Mouse (Mus musculus): ENCODE measurements around the gene Cic. TPM values are rescaled to one million over a fixed set of nuclear protein-coding genes. Genes with fewer than 3 reads are reported as not detected.

Cic gene
- polyA plus RNA-seq, 1 experiment from 2014 or later = 48.0 TPM

- Histone ChIP-seq H3K27me3 (replicated peaks; ENCODE audit: control insufficient read depth, insufficient read depth, low read length) (no peaks in the 10 kb centered on the region), H3K36me3 (ENCODE audit: control insufficient read depth, insufficient read depth) (peaks cover 26% of the 10 kb centered on the region), H3K4me1 (replicated peaks; ENCODE audit: control insufficient read depth, insufficient read depth, low read length) (peaks cover 28% of the 10 kb centered on the region), H3K4me2 (ENCODE audit: low read length) (no peak overlapping the region), H3K27ac (ENCODE audit: low read length) (no peak overlapping the region), H3K9me3 (ENCODE audit: control insufficient read depth, low read length) (no peaks in the 10 kb centered on the region), H3K9ac (replicated peaks; ENCODE audit: low read depth, low read length) (no peak overlapping the region), H3K4me3 (replicated peaks; ENCODE audit: low read length) (no peak overlapping the region)
- no peak for ATAC-seq
- 87% methylated on average over 12 of the region's 12 CpGs for WGBS
These were observed 27.6 kb downstream of the Cic start for GRCm38 (mm10) chr7:25294960-25295722.

- Histone ChIP-seq H3K9ac (replicated peaks; ENCODE audit: low read depth, low read length) (peak overlapping the region; percentile 81), H3K4me1 (replicated peaks; ENCODE audit: control insufficient read depth, insufficient read depth, low read length) (peaks cover 25% of the 10 kb centered on the region), H3K27me3 (replicated peaks; ENCODE audit: control insufficient read depth, insufficient read depth, low read length) (no peaks in the 10 kb centered on the region), H3K27ac (ENCODE audit: low read length) (peak overlapping the region; percentile 98), H3K4me3 (replicated peaks; ENCODE audit: low read length) (peak overlapping the region; percentile 83), H3K9me3 (ENCODE audit: control insufficient read depth, low read length) (no peaks in the 10 kb centered on the region), H3K36me3 (ENCODE audit: control insufficient read depth, insufficient read depth) (peaks cover 24% of the 10 kb centered on the region), H3K4me2 (ENCODE audit: low read length) (peak overlapping the region; percentile 74)
- ATAC-seq = peak; percentile 21
- 0% methylated on average over 21 of the region's 21 CpGs for WGBS
These were observed 29.5 kb downstream of the Cic start for GRCm38 (mm10) chr7:25296945-25297453.

GRCm38 (mm10) chr7:25297454-25298325 is 30.2 kb downstream of the Cic start, which contains the start of gene Pafah1b3:
Gene Pafah1b3 (minus strand): TSS chr7:25297986.
- ATAC-seq = peak; percentile 92
- H3K4me3 ChIP-seq (replicated peaks; ENCODE audit: low read length) = peak within 1 kb of the TSS; percentile 83
- no peaks in the 10 kb centered on the region for H3K27me3 ChIP-seq (replicated peaks; ENCODE audit: control insufficient read depth, insufficient read depth, low read length)
- peak within 1 kb of the TSS; percentile 98 for H3K27ac ChIP-seq (ENCODE audit: low read length)
- peak within 1 kb of the TSS; percentile 74 for H3K4me2 ChIP-seq (ENCODE audit: low read length)
- under 1% methylated on average over 50 of the region's 52 CpGs for WGBS
- peaks cover 17% of the 10 kb centered on the region for H3K36me3 ChIP-seq (ENCODE audit: control insufficient read depth, insufficient read depth)
- H3K4me1 ChIP-seq (replicated peaks; ENCODE audit: control insufficient read depth, insufficient read depth, low read length) = peaks cover 24% of the 10 kb centered on the region
- peak within 1 kb of the TSS; percentile 81 for H3K9ac ChIP-seq (replicated peaks; ENCODE audit: low read depth, low read length)
- no peaks in the 10 kb centered on the region for H3K9me3 ChIP-seq (ENCODE audit: control insufficient read depth, low read length)

- ATAC-seq = peak; percentile 14; the same call in 1 of the 2 replicates
- no peaks in the 10 kb centered on the region for H3K27me3 ChIP-seq (replicated peaks; ENCODE audit: control insufficient read depth, insufficient read depth, low read length)
- H3K4me2 ChIP-seq (ENCODE audit: low read length) = no peak within 1 kb of the TSS; the same call in 1 of the 2 replicates
These were observed 33.6 kb downstream of the Cic start, which contains the start of gene Prr19 for GRCm38 (mm10) chr7:25301063-25301462. Gene Prr19 (plus strand): TSS chr7:25301411.

GRCm38 (mm10) chr7:25303003-25303684 is 35.6 kb downstream of the Cic start:
- no peaks in the 10 kb centered on the region; the same call in 1 of the 2 replicates for H3K27me3 ChIP-seq (replicated peaks; ENCODE audit: control insufficient read depth, insufficient read depth, low read length)
- H3K27ac ChIP-seq (ENCODE audit: low read length) = no peak overlapping the region
- H3K4me1 ChIP-seq (replicated peaks; ENCODE audit: control insufficient read depth, insufficient read depth, low read length) = peaks cover 13% of the 10 kb centered on the region
- no peak overlapping the region for H3K4me2 ChIP-seq (ENCODE audit: low read length)
- H3K4me3 ChIP-seq (replicated peaks; ENCODE audit: low read length) = no peak overlapping the region
- ATAC-seq = no peak
- no peak overlapping the region for H3K9ac ChIP-seq (replicated peaks; ENCODE audit: low read depth, low read length)
- 79% methylated on average over 9 of the region's 9 CpGs for WGBS
- H3K36me3 ChIP-seq (ENCODE audit: control insufficient read depth, insufficient read depth) = no peaks in the 10 kb centered on the region
- no peaks in the 10 kb centered on the region for H3K9me3 ChIP-seq (ENCODE audit: control insufficient read depth, low read length)

More at GRCm38 (mm10) chr7:25301063-25301462, 33.6 kb downstream of the Cic start, which contains the start of gene Prr19:
- Histone ChIP-seq H3K36me3 (ENCODE audit: control insufficient read depth, insufficient read depth) (no peaks in the 10 kb centered on the region), H3K9me3 (ENCODE audit: control insufficient read depth, low read length) (no peaks in the 10 kb centered on the region), H3K4me1 (replicated peaks; ENCODE audit: control insufficient read depth, insufficient read depth, low read length) (peaks cover 21% of the 10 kb centered on the region), H3K4me3 (replicated peaks; ENCODE audit: low read length) (no peak within 1 kb of the TSS), H3K9ac (replicated peaks; ENCODE audit: low read depth, low read length) (no peak within 1 kb of the TSS), H3K27ac (ENCODE audit: low read length) (no peak within 1 kb of the TSS)
- WGBS = 47% methylated on average over 19 of the region's 19 CpGs

GRCm38 (mm10) chr7:25303685-25304006 is 36.1 kb downstream of the Cic start:
- H3K27ac ChIP-seq (ENCODE audit: low read length) = no peak overlapping the region
- H3K36me3 ChIP-seq (ENCODE audit: control insufficient read depth, insufficient read depth) = no peaks in the 10 kb centered on the region
- ATAC-seq = no peak
- no peaks in the 10 kb centered on the region for H3K9me3 ChIP-seq (ENCODE audit: control insufficient read depth, low read length)
- peaks cover 11% of the 10 kb centered on the region for H3K4me1 ChIP-seq (replicated peaks; ENCODE audit: control insufficient read depth, insufficient read depth, low read length)
- H3K9ac ChIP-seq (replicated peaks; ENCODE audit: low read depth, low read length) = no peak overlapping the region
- H3K27me3 ChIP-seq (replicated peaks; ENCODE audit: control insufficient read depth, insufficient read depth, low read length) = no peaks in the 10 kb centered on the region; the same call in 1 of the 2 replicates
- 92% methylated on average over 3 of the region's 3 CpGs for WGBS
- H3K4me3 ChIP-seq (replicated peaks; ENCODE audit: low read length) = no peak overlapping the region
- H3K4me2 ChIP-seq (ENCODE audit: low read length) = no peak overlapping the region

- ATAC-seq = 0 out of 2 replicates have a peak, but pooled peaks have one; percentile 4
- no peak overlapping the region for H3K27ac ChIP-seq (ENCODE audit: low read length)
- peak overlapping the region; percentile 78 for H3K4me2 ChIP-seq (ENCODE audit: low read length)
- H3K27me3 ChIP-seq (replicated peaks; ENCODE audit: control insufficient read depth, insufficient read depth, low read length) = no peaks in the 10 kb centered on the region; the same call in 1 of the 2 replicates
- peak overlapping the region; percentile 68 for H3K9ac ChIP-seq (replicated peaks; ENCODE audit: low read depth, low read length)
- H3K4me3 ChIP-seq (replicated peaks; ENCODE audit: low read length) = peak overlapping the region; percentile 60
- no peaks in the 10 kb centered on the region for H3K36me3 ChIP-seq (ENCODE audit: control insufficient read depth, insufficient read depth)
- H3K9me3 ChIP-seq (ENCODE audit: control insufficient read depth, low read length) = no peaks in the 10 kb centered on the region
- WGBS = 0% methylated on average over 2 of the region's 2 CpGs
- peaks cover 11% of the 10 kb centered on the region for H3K4me1 ChIP-seq (replicated peaks; ENCODE audit: control insufficient read depth, insufficient read depth, low read length)
These were observed 38.0 kb downstream of the Cic start for GRCm38 (mm10) chr7:25305481-25305880.

GRCm38 (mm10) chr7:25305956-25306613 is 38.6 kb downstream of the Cic start, which contains the start of gene Tmem145:
Gene Tmem145 (plus strand): TSS chr7:25306106.
- 0% methylated on average over 47 of the region's 47 CpGs for WGBS
- peaks cover 1% of the 10 kb centered on the region for H3K27me3 ChIP-seq (replicated peaks; ENCODE audit: control insufficient read depth, insufficient read depth, low read length)
- no peaks in the 10 kb centered on the region for H3K36me3 ChIP-seq (ENCODE audit: control insufficient read depth, insufficient read depth)
- peak within 1 kb of the TSS; percentile 56 for H3K27ac ChIP-seq (ENCODE audit: low read length)
- peak; percentile 73 for ATAC-seq
- peak within 1 kb of the TSS; percentile 78 for H3K4me2 ChIP-seq (ENCODE audit: low read length)
- peak within 1 kb of the TSS; percentile 60 for H3K4me3 ChIP-seq (replicated peaks; ENCODE audit: low read length)
- peaks cover 11% of the 10 kb centered on the region for H3K4me1 ChIP-seq (replicated peaks; ENCODE audit: control insufficient read depth, insufficient read depth, low read length)
- H3K9me3 ChIP-seq (ENCODE audit: control insufficient read depth, low read length) = no peaks in the 10 kb centered on the region
- peak within 1 kb of the TSS; percentile 68 for H3K9ac ChIP-seq (replicated peaks; ENCODE audit: low read depth, low read length)
